Mouse (Mus musculus) hindbrain, embryonic 11.5 days (tissue): ENCODE results near the gene 4930404N11Rik. TPM values are rescaled to one million over a fixed set of nuclear protein-coding genes. Genes with fewer than 3 reads are reported as not detected.

Experiments used
- ATAC-seq: fragments of 200-750 bp; cut with Nextera tagmentation; 2 replicates; pipeline ENCODE4 v1.8.0; 2017; ENCODE audit warnings: mild to moderate bottlenecking, moderate TSS enrichment, moderate library complexity; ENCODE audit not compliant: low FRiP score
- DNase-seq: peaks from one replicate; pipeline ENCODE4 v3.0.0-alpha.2; 2015; ENCODE audit warnings: low spot score
- H3K27ac ChIP-seq: fragments of 300-500 bp; sonication (generic); 2 replicates; pipeline ENCODE4 v1.5.1; 2014; ENCODE audit warnings: mild to moderate bottlenecking, low read depth, low read length
- H3K27me3 ChIP-seq: fragments of 300-500 bp; sonication (generic); 2 replicates; pipeline ENCODE4 v1.6.1; 2014; ENCODE audit warnings: mild to moderate bottlenecking, low read length, moderate library complexity, mixed read lengths; ENCODE audit not compliant: control insufficient read depth, insufficient read depth
- H3K36me3 ChIP-seq: fragments of 300-500 bp; sonication (generic); 2 replicates; pipeline ENCODE4 v1.6.1; 2014; ENCODE audit warnings: mild to moderate bottlenecking, low read length, moderate library complexity, mixed read lengths; ENCODE audit not compliant: control insufficient read depth, insufficient read depth
- H3K4me1 ChIP-seq: fragments of 300-500 bp; sonication (generic); replicated peaks from 2 replicates; pipeline ENCODE4 v1.6.1; 2014; ENCODE audit warnings: low read length, mixed read lengths; ENCODE audit not compliant: control insufficient read depth, insufficient read depth
- H3K4me2 ChIP-seq: fragments of 300-500 bp; sonication (generic); replicated peaks from 2 replicates; pipeline ENCODE4 v1.6.1; 2014; ENCODE audit warnings: mild to moderate bottlenecking, low read depth, low read length
- H3K4me3 ChIP-seq: fragments of 300-500 bp; sonication (generic); 2 replicates; pipeline ENCODE4 v1.5.1; 2014; ENCODE audit warnings: low read depth, low read length
- H3K9ac ChIP-seq: fragments of 300-500 bp; sonication (generic); 2 replicates; pipeline ENCODE4 v1.6.1; 2014; ENCODE audit warnings: low read depth, low read length
- H3K9me3 ChIP-seq: fragments of 300-500 bp; sonication (generic); 2 replicates; pipeline ENCODE4 v1.6.1; 2016; ENCODE audit warnings: low read length; ENCODE audit not compliant: control insufficient read depth
- WGBS: fragments of 180-500 bp; shearing (Covaris S2); extraction: QIAGEN DNeasy Blood & Tissue Kit; methylation state at CpG from one replicate; pipeline ENCODE4 v1.1.7; 2014; 5-methylcytosine and 5-hydroxymethylcytosine counted together
- polyA plus RNA-seq: library from polyadenylated mRNA; unstranded; fragments of >200 nt; fragmentation: Nextera tagmentation; extraction: Ambion mirVana; gene quantifications from 2 replicates; pipeline ENCODE4 v1.2.1, GENCODE M21; 2014

The 4930404N11Rik gene
- polyA plus RNA-seq, 1 experiment from 2014 or later, result not detected

DNA sequence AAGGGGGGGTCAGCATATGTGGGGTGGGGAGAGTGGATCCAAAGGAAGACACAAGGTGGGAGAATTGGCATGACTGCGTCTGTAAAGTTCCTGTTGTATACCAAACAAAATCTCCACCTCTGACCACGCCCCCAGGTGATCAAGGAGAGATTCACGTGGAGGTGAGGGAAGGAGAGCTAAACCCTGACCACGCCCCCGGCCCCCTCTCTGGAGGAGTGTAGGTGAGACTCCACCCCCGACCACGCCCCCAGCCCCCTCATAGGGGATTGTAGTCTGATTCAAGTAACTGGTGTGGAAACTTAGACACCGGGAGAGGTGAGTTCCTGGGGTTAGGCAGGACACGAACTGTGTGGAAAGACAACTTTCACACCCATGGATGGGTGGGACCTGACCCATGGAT lies 38.5 kb upstream of the 4930404N11Rik start:
- Histone ChIP-seq H3K9ac (no peak overlapping the region), H3K36me3 (no peaks in the 10 kb centered on the region), H3K27ac (0 out of 2 replicates have a peak overlapping the region, but pooled peaks have one; percentile 36), H3K27me3 (peaks cover 24% of the 10 kb centered on the region), H3K4me3 (no peak overlapping the region), H3K9me3 (no peaks in the 10 kb centered on the region), H3K4me1 (peaks cover 41% of the 10 kb centered on the region), H3K4me2 (no peak overlapping the region)
- no peak for ATAC-seq
- no peak for DNase-seq
- WGBS, result 12% methylated on average over 9 of the region's 9 CpGs

- WGBS, result 44% methylated on average over 10 of the region's 10 CpGs
- H3K27me3 ChIP-seq, result peaks cover 23% of the 10 kb centered on the region
- DNase-seq (no peak), ATAC-seq (no peak)
- no peaks in the 10 kb centered on the region for H3K9me3 ChIP-seq
- H3K4me3 ChIP-seq, result no peak overlapping the region
- peak overlapping the region; percentile 38 for H3K9ac ChIP-seq
- H3K27ac ChIP-seq, result peak overlapping the region; percentile 96
- peak overlapping the region; percentile 27; the same call in 1 of the 2 replicates for H3K4me2 ChIP-seq
- no peaks in the 10 kb centered on the region for H3K36me3 ChIP-seq
- peaks cover 41% of the 10 kb centered on the region for H3K4me1 ChIP-seq
Measured at GRCm38 (mm10) chr10:81403511-81403910, 37.9 kb upstream of the 4930404N11Rik start.

DNA sequence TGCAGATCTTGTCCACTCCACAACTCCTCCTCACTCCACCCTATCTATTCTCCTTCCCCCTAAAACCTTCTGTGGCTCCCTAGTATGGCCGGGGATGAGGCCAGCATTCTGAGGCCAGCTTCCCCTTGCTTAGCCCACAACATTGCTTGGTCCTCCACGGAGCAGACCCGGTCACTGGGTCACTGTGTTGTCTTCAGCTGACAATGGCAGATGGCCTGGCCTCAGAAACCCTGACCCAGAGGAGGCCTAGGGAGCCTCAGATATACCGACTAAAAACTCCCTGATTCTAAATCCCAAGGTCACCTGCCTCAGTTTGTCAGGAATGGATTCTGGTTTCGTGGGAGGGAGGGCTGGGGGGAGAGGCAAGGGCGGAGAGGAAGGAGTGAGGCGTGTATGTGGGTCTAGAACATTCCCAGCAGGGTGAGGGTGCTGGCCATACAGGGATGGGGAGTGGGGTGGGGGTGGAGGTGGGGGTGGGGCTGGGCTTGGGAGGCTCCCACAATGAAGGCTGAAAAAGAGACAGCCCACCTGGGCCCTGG lies 36.7 kb upstream of the 4930404N11Rik start:
- ATAC-seq (peak; percentile 5), DNase-seq (no peak)
- Histone ChIP-seq H3K9ac (peak overlapping the region; percentile 52), H3K4me1 (peaks cover 32% of the 10 kb centered on the region), H3K9me3 (no peaks in the 10 kb centered on the region), H3K36me3 (no peaks in the 10 kb centered on the region), H3K27me3 (peaks cover 17% of the 10 kb centered on the region), H3K27ac (peak overlapping the region; percentile 96), H3K4me2 (peak overlapping the region; percentile 27), H3K4me3 (0 out of 2 replicates have a peak overlapping the region, but pooled peaks have one; percentile 6)
- WGBS, result 16% methylated on average over 7 of the region's 7 CpGs

DNA sequence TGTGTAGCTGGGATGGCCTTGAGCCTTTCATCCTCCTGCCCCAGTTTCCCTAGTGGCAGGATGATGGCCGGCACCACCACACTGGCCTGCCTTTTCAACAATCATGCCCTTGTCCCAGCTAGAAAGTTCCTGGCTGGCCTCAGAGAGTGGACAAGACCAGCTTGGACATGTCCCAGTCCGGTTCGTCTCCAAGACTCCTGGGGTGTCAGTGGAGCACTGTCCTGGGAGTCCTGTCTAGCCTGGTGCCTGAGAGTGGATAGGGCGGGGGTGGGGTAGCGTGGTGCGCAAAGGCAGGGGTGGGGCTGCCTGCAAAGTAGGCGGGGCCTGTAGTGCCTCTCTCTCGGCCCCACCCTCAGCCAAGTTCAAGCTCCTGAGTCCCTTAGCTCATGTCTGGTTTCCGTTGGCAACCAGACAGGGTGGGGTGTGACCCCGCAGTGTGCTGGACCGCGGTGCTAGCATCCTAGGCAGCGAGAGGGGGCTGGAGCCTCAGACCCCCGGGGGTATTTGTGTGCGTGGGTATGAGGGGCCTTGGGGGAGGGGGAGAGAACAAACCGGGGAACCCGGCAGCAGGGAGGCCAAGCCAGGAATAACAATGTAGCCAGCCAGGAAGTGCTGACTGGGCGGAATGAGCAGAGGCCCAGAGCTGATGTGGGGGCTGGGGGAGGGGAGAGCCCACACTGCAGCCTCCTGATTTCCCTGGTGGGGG lies 36.1 kb upstream of the 4930404N11Rik start:
- peak overlapping the region; percentile 96 for H3K27ac ChIP-seq
- peak overlapping the region; percentile 52; the same call in 1 of the 2 replicates for H3K9ac ChIP-seq
- H3K27me3 ChIP-seq, result peaks cover 11% of the 10 kb centered on the region
- H3K4me3 ChIP-seq, result 0 out of 2 replicates have a peak overlapping the region, but pooled peaks have one; percentile 6
- H3K36me3 ChIP-seq, result no peaks in the 10 kb centered on the region
- H3K4me1 ChIP-seq, result peaks cover 26% of the 10 kb centered on the region
- no peaks in the 10 kb centered on the region for H3K9me3 ChIP-seq
- H3K4me2 ChIP-seq, result peak overlapping the region; percentile 27
- 4% methylated on average over 18 of the region's 18 CpGs for WGBS
- ATAC-seq, result peak; percentile 87
- DNase-seq, result peak; percentile 84

- H3K4me1 ChIP-seq, result peaks cover 26% of the 10 kb centered on the region
- H3K27me3 ChIP-seq, result peaks cover 8% of the 10 kb centered on the region
- WGBS, result 24% methylated on average over 10 of the region's 10 CpGs
- peak overlapping the region; percentile 52; the same call in 1 of the 2 replicates for H3K9ac ChIP-seq
- no peak overlapping the region for H3K4me3 ChIP-seq
- ATAC-seq, result peak; percentile 18
- H3K36me3 ChIP-seq, result no peaks in the 10 kb centered on the region
- no peak overlapping the region for H3K4me2 ChIP-seq
- no peaks in the 10 kb centered on the region for H3K9me3 ChIP-seq
- DNase-seq, result peak; percentile 64
- H3K27ac ChIP-seq, result peak overlapping the region; percentile 96
Measured at GRCm38 (mm10) chr10:81401205-81401520, 35.5 kb upstream of the 4930404N11Rik start.

DNA sequence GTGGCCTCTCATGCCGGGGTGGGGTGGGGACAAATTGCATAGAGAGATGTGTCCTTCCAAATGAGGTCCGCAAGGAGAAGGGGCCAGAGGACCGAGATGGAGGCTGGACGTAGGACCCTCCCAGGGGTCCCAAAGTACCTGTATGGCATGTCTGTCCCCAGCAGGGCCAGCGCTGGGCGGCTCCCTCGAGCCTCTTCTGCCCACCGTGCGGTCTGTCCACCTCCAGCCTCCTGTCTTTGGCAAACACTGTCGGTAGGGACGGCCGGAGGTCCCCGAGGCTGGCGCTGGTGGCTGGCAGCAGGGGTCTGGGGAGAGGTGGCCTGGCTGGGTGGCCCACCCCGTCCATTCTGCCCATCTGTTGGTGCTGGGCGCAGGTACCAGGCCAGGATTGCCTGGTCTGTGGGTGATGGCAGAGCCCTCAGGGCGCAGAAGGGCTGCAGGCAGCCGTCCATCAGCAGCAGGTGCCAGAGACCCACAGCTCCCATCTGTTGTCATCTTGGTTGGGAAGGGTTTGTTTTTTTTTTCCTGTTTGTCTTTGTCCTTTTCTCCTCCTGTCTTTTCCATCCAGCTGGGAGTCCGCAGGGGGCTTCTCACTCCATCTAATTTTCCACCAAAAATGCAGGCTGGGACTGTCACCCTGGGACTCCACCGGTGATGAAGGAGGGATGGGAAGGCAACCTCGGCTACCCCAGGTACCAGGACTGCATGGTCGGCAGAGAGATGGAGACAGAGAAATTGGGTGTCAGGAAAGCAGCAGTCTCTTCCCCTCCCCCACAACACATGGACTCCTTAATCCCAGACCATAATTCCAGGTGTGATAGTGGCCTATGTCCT lies 35.0 kb upstream of the 4930404N11Rik start:
- peak overlapping the region; percentile 13; the same call in 1 of the 2 replicates for H3K4me3 ChIP-seq
- H3K27me3 ChIP-seq, result peaks cover 8% of the 10 kb centered on the region
- H3K27ac ChIP-seq, result peak overlapping the region; percentile 96
- H3K36me3 ChIP-seq, result no peaks in the 10 kb centered on the region
- 37% methylated on average over 22 of the region's 22 CpGs for WGBS
- H3K4me2 ChIP-seq, result peak overlapping the region; percentile 8; the same call in 1 of the 2 replicates
- ATAC-seq (no peak), DNase-seq (no peak)
- H3K4me1 ChIP-seq, result peaks cover 26% of the 10 kb centered on the region
- H3K9ac ChIP-seq, result 0 out of 2 replicates have a peak overlapping the region, but pooled peaks have one; percentile 25
- H3K9me3 ChIP-seq, result no peaks in the 10 kb centered on the region

GRCm38 (mm10) chr10:81399798-81400308 lies 34.2 kb upstream of the 4930404N11Rik start:
- 72% methylated on average over 14 of the region's 18 CpGs for WGBS
- Histone ChIP-seq H3K4me3 (no peak overlapping the region), H3K9ac (0 out of 2 replicates have a peak overlapping the region, but pooled peaks have one; percentile 25), H3K9me3 (no peaks in the 10 kb centered on the region), H3K4me2 (no peak overlapping the region), H3K36me3 (no peaks in the 10 kb centered on the region), H3K4me1 (peaks cover 26% of the 10 kb centered on the region), H3K27ac (no peak overlapping the region), H3K27me3 (peaks cover 8% of the 10 kb centered on the region; the same call in 1 of the 2 replicates)
- ATAC-seq (no peak), DNase-seq (no peak)

- Histone ChIP-seq H3K4me3 (no peak overlapping the region), H3K9ac (no peak overlapping the region), H3K4me1 (peaks cover 26% of the 10 kb centered on the region), H3K9me3 (no peaks in the 10 kb centered on the region), H3K27me3 (peaks cover 8% of the 10 kb centered on the region; the same call in 1 of the 2 replicates), H3K4me2 (no peak overlapping the region), H3K27ac (no peak overlapping the region), H3K36me3 (no peaks in the 10 kb centered on the region)
- no peak for ATAC-seq
- DNase-seq, result no peak
- 50% methylated on average over 5 of the region's 5 CpGs for WGBS
Measured at GRCm38 (mm10) chr10:81399296-81399695, 33.7 kb upstream of the 4930404N11Rik start.
